Mouse (Mus musculus) megakaryocyte, embryonic 14.5 days (primary cell): ENCODE measurements around the gene Map4k3.

Experiments
- FLI1 ChIP-seq: IDR thresholded peaks from 2 replicates; pipeline ENCODE4 v1.6.1; 2012; ENCODE audit warnings: low read length, inconsistent platforms, mixed read lengths
- GATA1 ChIP-seq: IDR thresholded peaks from 3 replicates; pipeline ENCODE4 v1.6.1; 2012; ENCODE audit warnings: mixed read lengths, low read length, inconsistent platforms, borderline replicate concordance

DNA sequence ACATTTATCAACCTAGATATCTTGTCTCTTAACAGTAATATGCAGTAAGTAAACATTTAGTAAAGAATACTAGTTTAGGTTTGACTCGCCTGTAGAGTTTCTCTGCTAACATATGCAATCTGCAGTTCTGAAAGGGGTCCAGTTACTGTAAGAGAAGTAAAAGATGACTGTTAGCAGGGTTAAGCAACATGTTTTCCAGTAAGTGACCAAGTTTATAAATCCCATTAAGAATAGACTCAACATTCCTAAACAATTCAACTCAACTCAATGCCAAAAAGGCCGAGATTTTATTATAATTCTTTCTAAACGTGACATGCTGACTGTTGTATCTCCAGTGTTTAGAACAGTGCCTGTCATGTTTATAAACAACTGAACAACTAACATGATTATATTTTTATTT is 74.0 kb downstream of the Map4k3 start:
- TF ChIP-seq FLI1 (no peak), GATA1 (no peak)
